Mouse (Mus musculus): ENCODE measurements around the gene Papola.

Gene Papola

DNA sequence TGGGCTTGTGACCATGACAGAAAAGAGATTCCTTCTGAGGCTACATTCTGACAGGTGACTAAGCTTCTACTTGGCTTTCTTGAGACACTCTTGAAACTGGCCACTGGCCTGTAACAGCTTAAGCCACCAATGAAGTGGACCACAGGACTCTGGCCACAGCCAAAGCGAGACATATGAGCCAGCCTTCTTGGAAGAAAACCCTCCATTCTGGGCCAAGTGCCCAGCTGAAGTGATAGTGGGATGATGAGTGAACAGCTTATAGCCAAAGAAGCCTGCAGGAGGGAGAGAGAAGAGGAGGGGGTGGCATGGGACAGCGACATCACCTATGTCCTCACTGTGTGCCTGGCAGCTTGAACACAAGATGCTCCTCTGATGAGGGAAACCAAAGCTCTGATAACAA, 83.2 kb downstream of the Papola start:
- DNase-seq: no peak

GRCm38 (mm10) chr12:105869242-105869641, 84.7 kb downstream of the Papola start:
- no peak for DNase-seq

GRCm38 (mm10) chr12:105869696-105870095, 85.2 kb downstream of the Papola start:
- no peak for DNase-seq

DNA sequence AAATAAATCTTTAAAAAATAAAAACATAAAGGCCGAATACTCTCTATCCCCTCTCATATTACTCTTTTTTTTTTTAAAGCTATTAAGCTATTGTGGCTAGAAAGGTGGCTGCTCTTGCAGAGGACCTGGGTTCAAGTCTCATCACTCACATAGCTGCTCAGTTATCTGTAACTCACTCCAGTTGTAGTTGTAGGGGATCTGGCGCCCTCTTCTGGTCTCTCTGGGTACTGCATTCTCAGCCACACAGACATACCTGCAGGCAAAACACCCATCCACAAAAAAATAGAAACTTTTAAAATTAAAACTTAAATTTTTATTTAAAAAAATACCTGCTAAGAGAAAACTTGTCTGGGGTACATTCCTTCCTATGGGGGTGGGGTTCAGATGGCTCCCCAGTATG, 88.8 kb downstream of the Papola start:
- DNase-seq: no peak

DNA sequence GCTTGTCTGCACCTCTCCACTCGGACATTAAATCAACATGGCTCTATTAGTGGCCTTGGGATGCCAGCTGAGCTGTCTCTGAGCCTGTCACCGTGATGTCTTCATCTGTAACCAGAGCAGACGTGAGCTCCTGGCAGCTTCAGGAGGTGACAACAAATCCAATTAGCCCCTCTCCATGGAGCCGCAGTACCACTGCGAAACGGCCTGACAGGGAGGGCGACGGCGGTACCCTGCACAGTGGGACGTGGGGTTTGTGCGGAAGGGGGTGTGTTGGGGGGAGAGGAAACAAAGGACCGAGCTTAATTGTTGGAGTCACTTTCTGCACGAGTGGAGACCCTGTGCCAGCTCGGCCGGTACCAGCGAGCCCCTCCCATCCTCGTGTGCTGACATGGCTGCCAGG, 90.6 kb downstream of the Papola start:
- DNase-seq: no peak

GRCm38 (mm10) chr12:105876521-105876920, 92.0 kb downstream of the Papola start:
- DNase-seq: no peak

DNA sequence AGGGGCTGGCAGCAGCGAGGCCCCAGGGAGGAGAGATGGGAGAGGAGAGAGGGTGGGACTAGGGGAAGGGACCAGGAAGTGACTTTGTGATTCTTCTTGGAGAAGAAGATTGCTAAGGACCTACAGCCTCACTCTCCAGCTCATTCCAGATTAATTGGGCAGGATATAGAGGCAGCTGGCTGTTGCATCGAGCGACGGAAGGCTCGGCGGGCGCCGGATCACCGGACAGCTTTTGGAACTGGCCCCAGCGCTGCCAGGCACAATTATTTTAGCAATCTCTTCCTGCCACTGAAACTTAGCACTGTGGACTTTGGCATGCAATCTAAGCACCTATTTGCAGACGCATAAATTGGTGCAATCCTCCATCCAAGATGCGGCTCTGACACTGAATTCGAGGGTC, 92.4 kb downstream of the Papola start:
- DNase-seq: no peak

- DNase-seq: no peak
Measured at GRCm38 (mm10) chr12:105878746-105879145, 94.3 kb downstream of the Papola start.

- no peak for DNase-seq
Measured at GRCm38 (mm10) chr12:105883799-105884514, 99.5 kb downstream of the Papola start.

- no peak for DNase-seq
Measured at GRCm38 (mm10) chr12:105884515-105885323, 100.2 kb downstream of the Papola start.

Measured in right cerebral cortex, postnatal 25 days (tissue).